Mouse (Mus musculus): Measurements from ENCODE around the gene Rsrc1. TPM values are rescaled to one million over a fixed set of nuclear protein-coding genes. Genes with fewer than 3 reads are reported as not detected.
A peak's percentile ranks its signal among the peaks of the same experiment; 100 is the strongest.

Rsrc1 gene
- polyA plus RNA-seq, 1 experiment from 2014 or later: 34.8 TPM

GRCm38 (mm10) chr3:67372781-67373180, 391.6 kb downstream of the Rsrc1 start:
- no peaks in the 10 kb centered on the region; the same call in 1 of the 2 replicates for H3K4me1 ChIP-seq (replicated peaks; ENCODE audit: control insufficient read depth, insufficient read depth, low read length)
- no peaks in the 10 kb centered on the region for H3K36me3 ChIP-seq (replicated peaks; ENCODE audit: control insufficient read depth, insufficient read depth)
- ATAC-seq (ENCODE audit: low FRiP score) (no peak), DNase-seq (ENCODE audit: low spot score) (no peak)
- no peak overlapping the region for H3K9ac ChIP-seq
- H3K27me3 ChIP-seq (ENCODE audit: control insufficient read depth, insufficient read depth, low read length): peaks cover 17% of the 10 kb centered on the region
- H3K4me2 ChIP-seq (replicated peaks): no peak overlapping the region
- H3K9me3 ChIP-seq (ENCODE audit: control insufficient read depth, low read length): no peaks in the 10 kb centered on the region
- no peak overlapping the region for H3K27ac ChIP-seq
- 60% methylated on average over 5 of the region's 5 CpGs for WGBS
- no peak overlapping the region for H3K4me3 ChIP-seq (replicated peaks; ENCODE audit: low read length)

GRCm38 (mm10) chr3:67373872-67374271, 392.7 kb downstream of the Rsrc1 start, which contains the start of gene Mlf1:
TSS of gene Mlf1 (plus strand) at chr3:67374097.
- H3K9me3 ChIP-seq (ENCODE audit: control insufficient read depth, low read length): no peaks in the 10 kb centered on the region

GRCm38 (mm10) chr3:67374360-67374778, 393.2 kb downstream of the Rsrc1 start:
- H3K4me2 ChIP-seq (replicated peaks): peak overlapping the region; percentile 87
- H3K4me1 ChIP-seq (replicated peaks; ENCODE audit: control insufficient read depth, insufficient read depth, low read length): no peaks in the 10 kb centered on the region; the same call in 1 of the 2 replicates
- H3K9me3 ChIP-seq (ENCODE audit: control insufficient read depth, low read length): no peaks in the 10 kb centered on the region
- peaks cover 17% of the 10 kb centered on the region for H3K27me3 ChIP-seq (ENCODE audit: control insufficient read depth, insufficient read depth, low read length)
- H3K4me3 ChIP-seq (replicated peaks; ENCODE audit: low read length): peak overlapping the region; percentile 56
- WGBS: 37% methylated on average over 7 of the region's 7 CpGs
- ATAC-seq (ENCODE audit: low FRiP score) (no peak), DNase-seq (ENCODE audit: low spot score) (no peak)
- H3K9ac ChIP-seq: peak overlapping the region; percentile 69
- H3K36me3 ChIP-seq (replicated peaks; ENCODE audit: control insufficient read depth, insufficient read depth): no peaks in the 10 kb centered on the region
- H3K27ac ChIP-seq: no peak overlapping the region

More at GRCm38 (mm10) chr3:67373872-67374271, 392.7 kb downstream of the Rsrc1 start, which contains the start of gene Mlf1:
- Histone ChIP-seq H3K27ac (no peak within 1 kb of the TSS), H3K27me3 (ENCODE audit: control insufficient read depth, insufficient read depth, low read length) (peaks cover 17% of the 10 kb centered on the region), H3K4me1 (replicated peaks; ENCODE audit: control insufficient read depth, insufficient read depth, low read length) (no peaks in the 10 kb centered on the region; the same call in 1 of the 2 replicates), H3K4me2 (replicated peaks) (peak within 1 kb of the TSS; percentile 87), H3K4me3 (replicated peaks; ENCODE audit: low read length) (peak within 1 kb of the TSS; percentile 56), H3K9ac (peak within 1 kb of the TSS; percentile 69), H3K36me3 (replicated peaks; ENCODE audit: control insufficient read depth, insufficient read depth) (no peaks in the 10 kb centered on the region)
- 0% methylated on average over 35 of the region's 35 CpGs for WGBS
- DNase-seq (ENCODE audit: low spot score) (peak; percentile 97), ATAC-seq (ENCODE audit: low FRiP score) (peak; percentile 99)

- peak within 1 kb of the TSS; percentile 87 for H3K4me2 ChIP-seq (replicated peaks)
- WGBS: 57% methylated on average over 3 of the region's 3 CpGs
- peaks cover 17% of the 10 kb centered on the region for H3K27me3 ChIP-seq (ENCODE audit: control insufficient read depth, insufficient read depth, low read length)
- H3K27ac ChIP-seq: no peak within 1 kb of the TSS
- H3K9ac ChIP-seq: peak within 1 kb of the TSS; percentile 69
- H3K4me1 ChIP-seq (replicated peaks; ENCODE audit: control insufficient read depth, insufficient read depth, low read length): no peaks in the 10 kb centered on the region; the same call in 1 of the 2 replicates
- peak within 1 kb of the TSS; percentile 56 for H3K4me3 ChIP-seq (replicated peaks; ENCODE audit: low read length)
- H3K36me3 ChIP-seq (replicated peaks; ENCODE audit: control insufficient read depth, insufficient read depth): no peaks in the 10 kb centered on the region
- no peak for DNase-seq (ENCODE audit: low spot score)
- no peak for ATAC-seq (ENCODE audit: low FRiP score)
- no peaks in the 10 kb centered on the region for H3K9me3 ChIP-seq (ENCODE audit: control insufficient read depth, low read length)
Measured at GRCm38 (mm10) chr3:67375063-67375462, 393.9 kb downstream of the Rsrc1 start, which contains the start of gene Gm17402. TSS of gene Gm17402 (minus strand) at chr3:67375163.

GRCm38 (mm10) chr3:67378215-67378614, 397.0 kb downstream of the Rsrc1 start:
- no peaks in the 10 kb centered on the region for H3K9me3 ChIP-seq (ENCODE audit: control insufficient read depth, low read length)
- H3K36me3 ChIP-seq (replicated peaks; ENCODE audit: control insufficient read depth, insufficient read depth): no peaks in the 10 kb centered on the region
- H3K4me1 ChIP-seq (replicated peaks; ENCODE audit: control insufficient read depth, insufficient read depth, low read length): no peaks in the 10 kb centered on the region; the same call in 1 of the 2 replicates
- H3K9ac ChIP-seq: no peak overlapping the region
- DNase-seq (ENCODE audit: low spot score) (no peak), ATAC-seq (ENCODE audit: low FRiP score) (no peak)
- H3K4me3 ChIP-seq (replicated peaks; ENCODE audit: low read length): no peak overlapping the region
- H3K27me3 ChIP-seq (ENCODE audit: control insufficient read depth, insufficient read depth, low read length): peaks cover under 1% of the 10 kb centered on the region; the same call in 1 of the 2 replicates
- no peak overlapping the region for H3K27ac ChIP-seq
- H3K4me2 ChIP-seq (replicated peaks): no peak overlapping the region

Other genes starting within 250 kb of the Rsrc1 start
- gene Shox2, start 381 bp downstream of the Rsrc1 start, polyA plus RNA-seq (2014; fragmentation: Nextera tagmentation; extraction: Ambion mirVana): 26.3 and 27.5 TPM in 2 replicates